Mouse (Mus musculus) ES-E14 (cell line): ENCODE results near the gene Dynll1.

Source experiments
- CHD2 ChIP-seq: IDR thresholded peaks from 2 replicates; pipeline ENCODE4 v1.6.1; 2014; ENCODE audit warnings: mild to moderate bottlenecking, low read depth, low read length, inconsistent platforms
- HCFC1 ChIP-seq: IDR thresholded peaks from 2 replicates; pipeline ENCODE4 v1.6.1; 2012; ENCODE audit warnings: low read length, inconsistent platforms, borderline replicate concordance; ENCODE audit not compliant: insufficient read depth
- MAFK ChIP-seq: IDR thresholded peaks from 2 replicates; pipeline ENCODE4 v1.6.1; 2014; ENCODE audit warnings: mild to moderate bottlenecking, low read depth, low read length, inconsistent platforms; ENCODE audit not compliant: insufficient read depth
- ZC3H11A ChIP-seq: IDR thresholded peaks from 2 replicates; pipeline ENCODE4 v1.6.1; 2012; ENCODE audit warnings: low read depth, mild to moderate bottlenecking, inconsistent platforms, low read length, borderline replicate concordance

- TF ChIP-seq HCFC1 (no peak), CHD2 (no peak), ZC3H11A (no peak), MAFK (no peak)
Observed at GRCm38 (mm10) chr5:115278053-115278452, 22.7 kb downstream of the Dynll1 start.
